Mouse (Mus musculus): ENCODE results near the gene Ppp1r12b. TPM values are rescaled to one million over a fixed set of nuclear protein-coding genes. Genes with fewer than 3 reads are reported as not detected.

Gene Ppp1r12b
- polyA plus RNA-seq, 1 experiment from 2014 or later = 6.5 TPM

DNA sequence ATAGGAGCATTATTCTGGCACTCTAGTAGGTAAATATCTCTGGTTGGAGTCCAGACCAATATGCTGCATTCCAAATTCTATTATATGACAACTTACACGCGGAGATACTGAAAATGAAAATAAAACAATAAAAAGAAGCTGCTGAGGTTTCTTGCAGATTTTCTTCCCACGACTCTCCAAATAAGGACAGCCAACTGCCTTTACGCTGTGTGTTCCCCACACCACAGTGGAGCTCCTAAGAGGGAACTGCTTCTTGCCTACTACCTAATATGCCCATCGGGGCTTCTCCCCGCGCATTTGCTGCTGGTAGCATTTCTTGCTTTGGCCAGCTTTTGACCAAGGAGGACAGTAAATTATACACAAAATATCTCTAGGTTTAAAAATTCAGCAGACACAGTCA, 154.0 kb downstream of the Ppp1r12b start:
- WGBS = 96% methylated on average over 7 of the region's 7 CpGs
- peaks cover 14% of the 10 kb centered on the region for H3K36me3 ChIP-seq (replicated peaks)
- no peak overlapping the region for H3K4me3 ChIP-seq
- H3K27me3 ChIP-seq (ENCODE audit: poor library complexity, severe bottlenecking) = no peaks in the 10 kb centered on the region
- peaks cover 8% of the 10 kb centered on the region for H3K9me3 ChIP-seq
- no peak for DNase-seq (ENCODE audit: extremely low spot score, low spot score)
- H3K4me1 ChIP-seq = peaks cover 28% of the 10 kb centered on the region
- no peak overlapping the region for H3K27ac ChIP-seq

- Histone ChIP-seq H3K36me3 (replicated peaks) (peaks cover 14% of the 10 kb centered on the region), H3K27me3 (ENCODE audit: poor library complexity, severe bottlenecking) (no peaks in the 10 kb centered on the region), H3K4me1 (no peaks in the 10 kb centered on the region), H3K4me3 (no peak overlapping the region), H3K27ac (no peak overlapping the region), H3K9me3 (peaks cover 8% of the 10 kb centered on the region)
- no peak for DNase-seq (ENCODE audit: extremely low spot score, low spot score)
- WGBS = 84% methylated on average over 3 of the region's 3 CpGs
These were observed 159.2 kb downstream of the Ppp1r12b start for GRCm38 (mm10) chr1:134796536-134796935.

DNA sequence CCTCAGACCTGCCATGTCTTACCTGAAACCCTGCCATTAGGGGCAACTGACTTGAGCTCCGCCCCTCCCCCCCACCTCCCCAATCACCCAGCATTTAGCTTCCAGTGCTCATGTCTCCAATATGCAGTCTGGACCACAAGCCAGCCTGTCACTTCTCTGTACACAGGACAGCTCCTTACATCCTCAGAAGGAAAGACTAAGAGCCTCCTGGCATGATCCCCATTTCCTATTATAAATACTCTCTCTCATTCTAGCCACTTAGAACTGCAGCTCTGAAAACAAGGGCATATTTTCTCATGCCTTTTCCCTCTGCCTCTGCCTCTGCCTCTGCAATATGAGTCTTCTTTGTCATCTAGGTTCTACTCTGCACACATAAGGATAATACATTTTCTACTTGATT, 159.7 kb downstream of the Ppp1r12b start:
- H3K4me1 ChIP-seq = no peaks in the 10 kb centered on the region
- no peak overlapping the region for H3K4me3 ChIP-seq
- H3K27ac ChIP-seq = no peak overlapping the region
- no peaks in the 10 kb centered on the region for H3K27me3 ChIP-seq (ENCODE audit: poor library complexity, severe bottlenecking)
- WGBS = 87% methylated on average over 1 of the region's 1 CpGs
- DNase-seq (ENCODE audit: extremely low spot score, low spot score) = no peak
- peaks cover 8% of the 10 kb centered on the region for H3K9me3 ChIP-seq
- peaks cover 14% of the 10 kb centered on the region for H3K36me3 ChIP-seq (replicated peaks)

DNA sequence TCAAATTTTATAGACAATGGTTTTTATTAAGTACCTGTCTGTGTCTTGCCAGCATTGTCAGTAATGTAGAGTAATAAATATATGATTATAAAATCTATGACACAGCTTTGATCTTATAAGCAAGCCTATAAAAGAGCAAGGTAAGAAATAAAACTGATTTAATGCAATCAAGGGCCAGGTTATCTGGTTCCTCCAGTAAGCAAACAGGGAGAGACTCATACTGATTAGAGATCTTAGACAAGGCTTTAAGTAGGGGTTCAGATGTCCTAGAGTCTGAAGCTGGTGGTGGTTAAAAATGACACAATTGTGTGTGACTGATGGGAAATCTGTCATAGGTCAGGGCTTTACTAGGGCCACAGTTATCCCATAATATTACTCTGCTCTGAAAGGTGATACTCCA, 164.3 kb downstream of the Ppp1r12b start:
- Histone ChIP-seq H3K36me3 (replicated peaks) (no peaks in the 10 kb centered on the region), H3K9me3 (no peaks in the 10 kb centered on the region), H3K4me3 (no peak overlapping the region), H3K27ac (no peak overlapping the region), H3K4me1 (peaks cover 5% of the 10 kb centered on the region), H3K27me3 (ENCODE audit: poor library complexity, severe bottlenecking) (no peaks in the 10 kb centered on the region)
- no peak for DNase-seq (ENCODE audit: extremely low spot score, low spot score)

DNA sequence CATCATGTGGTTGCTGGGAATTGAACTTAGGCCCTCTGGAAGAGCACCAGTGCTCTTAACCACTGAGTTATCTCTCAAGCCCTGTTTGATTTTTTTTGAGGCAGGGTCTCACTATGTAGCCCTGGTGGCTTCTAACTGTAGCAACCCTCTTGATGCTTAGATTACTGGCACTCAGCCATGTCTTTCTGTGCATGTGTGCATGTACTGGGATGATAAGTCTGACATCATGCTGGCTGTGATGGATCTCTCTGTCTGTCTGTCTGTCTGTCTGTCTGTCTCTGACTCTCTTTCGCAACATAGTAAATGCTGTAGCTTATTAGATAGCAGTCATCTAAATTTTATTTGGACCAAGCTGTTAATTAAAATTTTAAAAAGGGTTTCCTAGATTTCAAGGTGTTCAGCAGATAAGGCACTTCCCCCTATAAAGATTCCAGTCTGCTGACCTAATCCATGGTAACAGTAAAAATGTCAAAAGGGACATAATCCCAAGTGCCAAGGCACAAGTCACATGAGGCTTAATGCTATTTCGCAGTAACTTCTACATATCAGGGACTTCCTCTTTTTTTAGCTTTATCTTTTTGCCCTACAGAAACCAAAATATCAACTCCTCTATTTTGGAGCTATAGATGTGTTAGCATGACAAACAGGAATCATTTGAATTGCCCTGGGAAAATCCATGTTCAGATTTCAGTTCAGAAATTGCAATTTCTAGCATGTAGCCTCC, 164.9 kb downstream of the Ppp1r12b start:
- no peak overlapping the region for H3K4me3 ChIP-seq
- H3K27ac ChIP-seq = no peak overlapping the region
- 96% methylated on average over 2 of the region's 2 CpGs for WGBS
- no peaks in the 10 kb centered on the region for H3K36me3 ChIP-seq (replicated peaks)
- H3K9me3 ChIP-seq = no peaks in the 10 kb centered on the region
- H3K4me1 ChIP-seq = peaks cover 5% of the 10 kb centered on the region
- no peaks in the 10 kb centered on the region for H3K27me3 ChIP-seq (ENCODE audit: poor library complexity, severe bottlenecking)
- no peak for DNase-seq (ENCODE audit: extremely low spot score, low spot score)

GRCm38 (mm10) chr1:134788096-134788495, 167.6 kb downstream of the Ppp1r12b start:
- Histone ChIP-seq H3K36me3 (replicated peaks) (no peaks in the 10 kb centered on the region), H3K27me3 (ENCODE audit: poor library complexity, severe bottlenecking) (no peaks in the 10 kb centered on the region), H3K4me3 (no peak overlapping the region), H3K9me3 (no peaks in the 10 kb centered on the region), H3K4me1 (peaks cover 5% of the 10 kb centered on the region), H3K27ac (peak overlapping the region; percentile 44; the same call in 1 of the 2 replicates)
- WGBS = 65% methylated on average over 7 of the region's 7 CpGs
- no peak for DNase-seq (ENCODE audit: extremely low spot score, low spot score)

DNA sequence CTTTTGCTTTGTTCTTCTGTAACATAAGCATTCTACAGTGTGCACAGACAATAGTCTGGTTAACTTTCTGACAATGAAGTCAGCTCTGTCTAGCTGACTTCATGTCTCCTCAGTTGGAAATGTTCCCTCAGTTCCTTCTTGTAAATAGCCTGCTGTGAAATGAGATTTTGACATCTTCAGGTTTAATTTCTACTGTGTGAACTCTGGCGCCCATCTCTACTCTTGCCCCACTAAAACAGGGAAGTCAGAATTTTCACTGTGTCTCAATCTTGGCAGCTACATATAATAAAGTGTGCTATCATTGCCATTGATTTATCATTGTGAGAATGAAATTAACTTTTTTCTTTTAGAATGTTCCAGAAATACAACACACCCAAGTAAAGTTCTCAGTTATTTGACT, 170.8 kb downstream of the Ppp1r12b start:
- Histone ChIP-seq H3K9me3 (no peaks in the 10 kb centered on the region), H3K4me3 (no peak overlapping the region), H3K4me1 (peaks cover 5% of the 10 kb centered on the region), H3K36me3 (replicated peaks) (no peaks in the 10 kb centered on the region), H3K27ac (no peak overlapping the region), H3K27me3 (ENCODE audit: poor library complexity, severe bottlenecking) (no peaks in the 10 kb centered on the region)
- 90% methylated on average over 1 of the region's 1 CpGs for WGBS
- DNase-seq (ENCODE audit: extremely low spot score, low spot score) = no peak

- Histone ChIP-seq H3K27me3 (ENCODE audit: poor library complexity, severe bottlenecking) (no peaks in the 10 kb centered on the region), H3K4me3 (no peak overlapping the region), H3K4me1 (peaks cover 5% of the 10 kb centered on the region), H3K27ac (no peak overlapping the region), H3K36me3 (replicated peaks) (no peaks in the 10 kb centered on the region), H3K9me3 (no peaks in the 10 kb centered on the region)
- WGBS = 85% methylated on average over 6 of the region's 6 CpGs
- DNase-seq (ENCODE audit: extremely low spot score, low spot score) = no peak
These were observed 171.3 kb downstream of the Ppp1r12b start for GRCm38 (mm10) chr1:134784481-134784880.

DNA sequence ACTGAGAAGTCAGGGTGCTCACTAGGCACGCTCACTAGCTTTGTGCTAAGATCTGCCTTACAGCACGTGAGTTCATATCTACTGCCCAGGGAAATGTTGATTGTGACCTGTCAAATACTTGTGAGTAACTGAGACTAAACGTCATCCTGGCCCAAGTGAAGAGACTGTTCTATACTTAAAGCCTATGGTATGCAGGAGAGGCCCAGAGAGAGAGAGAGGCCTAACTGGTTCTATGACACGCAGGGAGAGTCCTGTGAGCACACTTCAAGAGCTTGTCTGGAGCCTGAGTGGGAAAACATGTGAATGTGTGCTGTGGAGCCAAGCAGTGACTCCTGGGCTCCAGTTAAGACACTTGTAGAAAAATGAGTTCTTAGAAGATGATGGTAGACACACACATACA, 171.8 kb downstream of the Ppp1r12b start:
- no peaks in the 10 kb centered on the region for H3K27me3 ChIP-seq (ENCODE audit: poor library complexity, severe bottlenecking)
- peaks cover 5% of the 10 kb centered on the region for H3K4me1 ChIP-seq
- 91% methylated on average over 4 of the region's 4 CpGs for WGBS
- H3K9me3 ChIP-seq = no peaks in the 10 kb centered on the region
- DNase-seq (ENCODE audit: extremely low spot score, low spot score) = no peak
- no peak overlapping the region for H3K27ac ChIP-seq
- H3K4me3 ChIP-seq = no peak overlapping the region
- H3K36me3 ChIP-seq (replicated peaks) = no peaks in the 10 kb centered on the region

DNA sequence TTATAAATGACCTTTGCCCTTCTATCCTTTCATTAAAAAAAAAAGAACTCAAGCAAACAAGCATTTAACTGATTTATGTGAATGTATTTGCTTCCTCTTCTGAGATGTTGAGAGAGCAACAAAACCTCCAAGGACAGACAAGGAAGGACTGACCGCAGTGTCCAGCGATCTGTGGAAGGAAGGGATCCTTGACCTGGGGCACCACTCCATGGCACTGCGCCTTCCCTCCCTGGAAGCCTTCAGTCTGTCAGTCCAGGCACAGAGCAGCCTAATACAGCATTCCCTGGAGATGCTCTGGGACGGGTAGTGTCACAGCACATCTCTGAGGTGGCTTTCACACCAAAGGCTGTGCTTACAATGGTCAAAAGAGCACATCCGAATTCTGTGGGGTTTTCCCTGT, 172.9 kb downstream of the Ppp1r12b start:
- 89% methylated on average over 5 of the region's 5 CpGs for WGBS
- H3K9me3 ChIP-seq = no peaks in the 10 kb centered on the region
- H3K36me3 ChIP-seq (replicated peaks) = no peaks in the 10 kb centered on the region

DNA sequence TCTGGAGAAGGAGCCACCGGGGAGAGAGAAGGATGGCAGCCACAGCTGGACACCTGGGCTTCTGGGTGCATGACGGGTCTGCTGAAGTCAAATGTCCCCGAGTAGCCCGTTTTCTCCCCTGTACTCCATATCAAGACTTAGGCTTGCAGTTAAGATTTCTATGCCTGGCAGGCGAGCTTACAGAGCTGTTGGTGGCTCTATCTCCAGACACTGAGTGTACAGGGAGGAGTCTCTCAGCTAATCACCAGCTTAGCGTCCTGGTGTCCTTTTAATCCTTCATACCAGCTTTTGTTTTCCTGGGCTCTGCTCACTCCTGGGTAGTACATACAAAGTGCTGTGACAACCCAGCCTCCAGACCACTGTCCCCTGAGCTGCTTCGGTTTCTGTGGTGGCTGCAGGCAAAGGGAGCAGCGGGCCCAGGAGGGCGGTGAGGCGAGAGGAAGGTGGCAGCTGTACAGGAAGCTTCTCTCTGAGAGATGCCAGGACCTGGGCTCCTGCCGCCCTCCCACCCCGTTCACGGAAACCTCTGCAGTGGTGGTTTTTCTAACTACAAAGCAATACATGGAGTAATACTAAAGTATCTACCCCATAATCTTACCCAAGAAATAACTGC, 177.7 kb downstream of the Ppp1r12b start:
- DNase-seq (ENCODE audit: extremely low spot score, low spot score) = no peak
- H3K27me3 ChIP-seq (ENCODE audit: poor library complexity, severe bottlenecking) = no peaks in the 10 kb centered on the region
- WGBS = 43% methylated on average over 13 of the region's 13 CpGs
- peaks cover 46% of the 10 kb centered on the region for H3K4me1 ChIP-seq
- H3K9me3 ChIP-seq = no peaks in the 10 kb centered on the region
- H3K27ac ChIP-seq = no peak overlapping the region
- H3K4me3 ChIP-seq = no peak overlapping the region
- H3K36me3 ChIP-seq (replicated peaks) = no peaks in the 10 kb centered on the region

More for the DNA sequence above, 172.9 kb downstream of the Ppp1r12b start:
- Histone ChIP-seq H3K4me1 (peaks cover 6% of the 10 kb centered on the region), H3K4me3 (no peak overlapping the region), H3K27me3 (ENCODE audit: poor library complexity, severe bottlenecking) (no peaks in the 10 kb centered on the region), H3K27ac (no peak overlapping the region)
- DNase-seq (ENCODE audit: extremely low spot score, low spot score) = no peak

DNA sequence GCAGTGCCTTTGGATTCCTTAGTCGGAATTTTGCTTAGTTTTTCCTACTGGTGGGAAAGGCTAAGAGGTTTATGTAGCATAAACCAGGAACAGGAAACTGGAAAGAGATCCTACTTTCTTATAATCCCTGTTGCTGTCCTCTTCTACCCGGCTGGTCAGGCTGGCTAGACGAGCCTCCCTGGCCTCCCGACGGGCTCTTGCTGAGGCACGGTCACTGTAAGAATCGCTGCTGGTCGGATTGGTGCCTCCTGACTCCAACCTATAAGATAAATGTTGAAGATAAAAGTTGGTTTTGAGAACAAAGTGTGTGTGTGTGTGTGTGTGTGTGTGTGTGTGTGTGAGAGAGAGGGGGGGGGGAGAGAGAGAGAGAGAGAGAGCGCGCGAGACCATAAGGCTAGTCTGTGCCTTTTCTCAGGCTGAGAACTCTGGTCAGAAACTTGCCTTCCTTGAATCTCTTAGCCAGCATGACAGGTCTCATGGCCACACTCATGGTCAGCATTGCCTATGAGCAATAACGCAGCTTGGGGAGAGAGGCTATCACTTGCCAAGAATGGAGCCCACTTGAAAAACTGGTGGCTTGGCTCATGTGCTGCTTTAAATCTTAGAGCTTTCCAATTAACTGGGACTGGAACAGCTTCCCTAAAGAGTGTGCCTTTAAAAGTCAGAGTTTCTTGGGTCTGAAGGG, 178.4 kb downstream of the Ppp1r12b start:
- Histone ChIP-seq H3K4me3 (no peak overlapping the region), H3K27me3 (ENCODE audit: poor library complexity, severe bottlenecking) (no peaks in the 10 kb centered on the region), H3K36me3 (replicated peaks) (no peaks in the 10 kb centered on the region), H3K9me3 (no peaks in the 10 kb centered on the region), H3K27ac (no peak overlapping the region), H3K4me1 (peaks cover 46% of the 10 kb centered on the region)
- WGBS = 87% methylated on average over 12 of the region's 12 CpGs
- no peak for DNase-seq (ENCODE audit: extremely low spot score, low spot score)

GRCm38 (mm10) chr1:134775631-134776030, 180.1 kb downstream of the Ppp1r12b start:
- no peak overlapping the region for H3K4me3 ChIP-seq
- H3K36me3 ChIP-seq (replicated peaks) = no peaks in the 10 kb centered on the region; the same call in 1 of the 2 replicates
- no peaks in the 10 kb centered on the region for H3K27me3 ChIP-seq (ENCODE audit: poor library complexity, severe bottlenecking)
- no peak for DNase-seq (ENCODE audit: extremely low spot score, low spot score)
- peaks cover 46% of the 10 kb centered on the region for H3K4me1 ChIP-seq
- no peak overlapping the region for H3K27ac ChIP-seq
- 48% methylated on average over 3 of the region's 3 CpGs for WGBS
- H3K9me3 ChIP-seq = no peaks in the 10 kb centered on the region
